Mouse (Mus musculus) heart, adult 8-10 months (tissue): Measurements from ENCODE around the gene Sdf4. TPM values are rescaled to one million over a fixed set of nuclear protein-coding genes. Genes with fewer than 3 reads are reported as not detected.

Experiments
- DNase-seq: peaks from one replicate; pipeline ENCODE4 v3.0.0; 2022; ENCODE audit warnings: low spot score
- total RNA-seq, 4 experiments: library from RNA; stranded (reverse); gene quantifications; 2 replicates each; pipeline ENCODE4 v1.2.4; 2022

The Sdf4 gene
- total RNA-seq, 4 experiments from 2014 or later: 72.8 to 103 (median 87.1) TPM

DNA sequence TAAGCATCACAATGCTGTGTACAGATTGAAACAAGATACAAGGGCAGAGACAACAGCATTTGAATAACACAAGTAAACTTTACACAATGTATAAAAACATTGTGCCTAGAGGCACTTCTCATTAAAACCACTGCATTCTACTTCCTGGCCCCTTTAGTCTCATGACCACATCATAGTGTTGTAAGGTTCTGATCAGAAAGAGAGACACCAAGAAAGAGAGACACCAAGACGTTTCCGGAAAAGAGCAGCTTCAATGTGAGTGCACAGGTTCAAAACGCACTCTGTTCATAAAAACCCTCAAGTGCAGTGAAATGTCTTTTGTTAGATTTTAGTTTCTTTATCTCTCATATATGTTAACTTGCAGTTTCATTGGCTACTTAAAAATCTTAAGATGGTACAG is 11.4 kb downstream of the Sdf4 start:
- no peak for DNase-seq

DNA sequence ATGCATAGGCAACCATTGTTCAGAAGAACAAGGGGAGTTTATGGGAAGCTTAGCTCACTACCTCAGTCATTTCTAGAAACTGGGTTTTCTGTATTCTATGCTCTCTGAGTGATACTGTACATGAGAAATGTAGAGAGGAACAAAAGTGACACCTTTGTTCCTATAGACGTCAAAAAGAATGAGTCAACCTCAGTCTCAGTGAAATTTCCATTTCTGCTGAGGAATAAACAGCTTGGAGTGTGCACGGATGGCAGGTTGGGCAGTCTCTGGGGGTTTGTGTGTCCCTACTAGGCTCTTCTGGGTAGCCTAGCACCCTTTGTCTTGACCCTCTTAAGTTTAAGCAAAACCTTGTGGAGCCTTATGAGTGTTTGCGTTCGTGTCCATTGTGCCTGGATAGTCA is 15.7 kb downstream of the Sdf4 start:
- DNase-seq: no peak

DNA sequence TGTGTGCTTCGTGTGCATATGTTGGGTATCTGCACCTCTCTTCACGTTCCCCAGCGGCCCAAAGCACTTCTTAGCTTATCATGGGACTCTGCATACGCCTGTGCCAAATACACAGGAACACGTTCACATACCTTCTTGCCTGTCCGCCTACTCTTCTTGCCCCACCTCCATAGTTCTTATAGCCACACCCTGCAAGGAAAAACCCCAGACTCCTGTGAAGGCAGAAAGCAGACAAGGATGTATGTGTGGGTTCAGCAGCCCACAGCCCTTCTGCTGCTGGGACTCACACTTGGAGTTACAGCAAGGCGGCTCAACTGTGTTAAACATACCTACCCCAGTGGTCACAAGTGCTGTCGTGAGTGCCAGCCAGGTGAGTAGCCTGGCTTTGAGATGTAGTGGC is 21.0 kb downstream of the Sdf4 start, which contains the start of gene Tnfrsf4:
Gene Tnfrsf4, plus strand, starts transcription at position 207 of the 400 bp plus-strand sequence.
- DNase-seq: no peak

GRCm38 (mm10) chr4:156014436-156014835 is 21.8 kb downstream of the Sdf4 start:
- no peak for DNase-seq

GRCm38 (mm10) chr4:156019771-156020170 is 27.1 kb downstream of the Sdf4 start:
- DNase-seq: no peak

DNA sequence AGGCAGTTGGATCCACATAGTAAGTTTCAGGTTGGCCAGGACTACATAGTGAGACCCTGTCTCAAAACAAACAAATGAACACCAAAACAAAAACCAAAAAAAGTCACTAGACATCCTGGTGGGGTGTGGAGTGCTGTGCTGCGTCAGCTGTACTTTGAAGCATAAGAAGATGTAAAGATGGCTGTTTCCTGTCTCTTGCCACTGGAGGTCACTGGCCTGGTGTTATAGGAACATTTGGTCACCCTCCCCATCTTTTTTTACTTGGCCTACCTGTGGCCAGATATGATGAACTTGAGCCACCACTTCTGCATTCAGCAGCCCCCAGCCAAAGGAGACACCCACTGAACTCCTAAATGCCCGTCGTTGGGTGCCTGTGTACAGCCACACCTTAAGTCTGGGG is 28.7 kb downstream of the Sdf4 start:
- DNase-seq: no peak

GRCm38 (mm10) chr4:156021942-156022419 is 29.3 kb downstream of the Sdf4 start:
- no peak for DNase-seq

- no peak for DNase-seq
Observed at GRCm38 (mm10) chr4:156023520-156023919, 30.8 kb downstream of the Sdf4 start.

DNA sequence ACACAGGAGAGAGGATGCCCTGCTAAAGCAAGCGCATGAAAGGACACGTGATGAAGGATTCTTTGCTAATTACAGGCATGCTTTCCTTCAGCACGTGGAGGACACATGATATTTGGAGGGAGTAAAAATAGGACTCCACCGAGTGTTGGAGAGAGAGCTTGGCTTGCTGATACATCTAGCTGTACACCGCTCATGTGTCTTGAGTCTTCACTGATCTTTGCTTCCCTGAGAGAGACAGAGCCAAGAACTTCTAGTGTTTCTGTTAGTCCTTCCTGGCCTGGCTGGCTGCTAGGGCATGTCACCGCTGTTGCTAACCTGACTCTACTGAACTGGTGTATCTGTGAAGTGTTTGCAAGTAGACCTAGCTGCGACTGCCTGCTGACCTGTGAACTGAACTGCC is 31.5 kb downstream of the Sdf4 start:
- DNase-seq: peak; percentile 51

DNA sequence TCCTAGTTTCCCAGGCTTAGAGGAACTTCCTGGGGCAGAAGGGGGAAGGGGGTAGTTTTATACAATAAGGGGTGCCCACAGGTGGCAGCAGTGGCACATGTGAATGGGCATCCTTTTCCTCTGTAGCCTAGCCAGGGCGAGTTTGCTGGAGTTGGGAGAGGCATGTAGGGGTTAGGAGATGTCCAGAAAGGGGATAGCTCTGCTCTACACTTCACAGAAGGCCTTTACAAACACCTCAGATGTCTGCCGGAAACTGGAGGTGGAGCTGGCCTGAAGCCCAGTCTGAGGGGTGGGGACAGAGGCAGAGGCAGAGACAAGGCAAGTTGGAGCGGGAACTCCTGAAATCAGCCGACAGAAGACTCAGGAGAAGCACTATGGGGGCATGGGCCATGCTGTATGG is 33.3 kb downstream of the Sdf4 start, which contains the start of gene Tnfrsf18:
Gene Tnfrsf18, plus strand, starts transcription at position 152 of the 400 bp plus-strand sequence.
- peak; percentile 17 for DNase-seq

GRCm38 (mm10) chr4:156028580-156028979 is 35.9 kb downstream of the Sdf4 start:
- DNase-seq: no peak

DNA sequence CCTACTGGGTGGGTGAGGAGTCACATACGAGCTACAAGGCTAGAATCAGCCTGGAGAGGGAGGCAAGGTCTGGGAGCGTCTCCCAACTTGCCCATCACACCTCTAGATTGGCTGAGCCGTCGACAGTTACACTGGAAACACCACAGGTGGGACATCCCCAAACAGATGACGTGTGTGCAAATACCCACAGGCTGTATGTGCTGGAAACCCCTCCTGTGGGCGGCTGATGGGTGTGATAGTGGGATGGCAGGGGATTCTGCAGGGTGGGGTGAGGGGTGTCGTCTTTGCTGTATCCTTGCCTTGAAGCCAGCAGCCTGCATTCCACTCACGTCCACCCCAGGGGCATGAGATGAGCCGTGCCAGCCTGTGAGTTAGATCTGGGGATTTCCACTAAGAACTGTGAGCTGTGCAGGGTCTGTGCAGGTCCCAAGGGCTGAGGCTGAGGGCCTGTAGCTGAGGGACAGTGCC is 38.0 kb downstream of the Sdf4 start:
- no peak for DNase-seq

- DNase-seq: no peak
Observed at GRCm38 (mm10) chr4:156031255-156031592, 38.6 kb downstream of the Sdf4 start.

DNA sequence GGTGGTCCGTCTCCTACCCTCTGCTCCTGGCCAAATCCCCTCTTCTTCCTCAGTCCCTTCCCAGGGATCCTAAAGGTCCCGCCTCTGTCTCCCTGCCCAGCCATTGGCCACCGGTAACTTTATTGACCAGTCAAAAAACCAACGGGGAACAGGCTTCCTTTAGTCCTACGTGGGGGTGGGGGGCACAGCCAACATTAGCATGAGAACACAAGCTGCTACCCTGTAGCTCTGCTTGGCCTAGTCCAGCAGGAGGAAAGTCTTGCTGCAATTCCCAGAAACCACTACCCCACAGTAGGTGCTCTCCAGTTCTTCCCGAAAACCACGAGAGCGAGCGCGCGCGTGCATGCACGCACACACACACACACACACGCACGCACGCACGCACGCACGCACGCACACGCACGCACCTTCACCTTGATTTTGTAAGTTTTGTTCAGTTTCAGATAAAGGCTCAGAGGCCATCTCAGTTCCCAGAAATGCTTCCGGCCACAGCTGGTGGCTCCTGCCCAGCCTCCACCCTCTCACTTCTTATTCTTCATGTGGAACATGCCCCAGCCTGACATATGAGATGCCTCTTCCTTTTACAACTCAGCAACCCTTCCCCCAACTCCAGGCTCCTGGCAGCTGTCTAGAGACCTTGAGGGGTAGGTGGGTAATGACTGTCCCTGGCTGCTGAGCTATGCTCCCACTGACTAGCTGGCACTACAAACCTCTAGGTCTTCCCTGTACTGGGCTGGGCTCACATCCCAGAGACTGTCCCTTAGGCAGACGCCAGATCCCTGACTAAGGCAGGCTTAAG is 39.1 kb downstream of the Sdf4 start:
- peak; percentile 89 for DNase-seq

GRCm38 (mm10) chr4:156032856-156033255 is 40.2 kb downstream of the Sdf4 start:
- no peak for DNase-seq

GRCm38 (mm10) chr4:156033476-156034119 is 40.9 kb downstream of the Sdf4 start:
- peak; percentile 49 for DNase-seq

GRCm38 (mm10) chr4:156034301-156034700 is 41.6 kb downstream of the Sdf4 start:
- no peak for DNase-seq

DNA sequence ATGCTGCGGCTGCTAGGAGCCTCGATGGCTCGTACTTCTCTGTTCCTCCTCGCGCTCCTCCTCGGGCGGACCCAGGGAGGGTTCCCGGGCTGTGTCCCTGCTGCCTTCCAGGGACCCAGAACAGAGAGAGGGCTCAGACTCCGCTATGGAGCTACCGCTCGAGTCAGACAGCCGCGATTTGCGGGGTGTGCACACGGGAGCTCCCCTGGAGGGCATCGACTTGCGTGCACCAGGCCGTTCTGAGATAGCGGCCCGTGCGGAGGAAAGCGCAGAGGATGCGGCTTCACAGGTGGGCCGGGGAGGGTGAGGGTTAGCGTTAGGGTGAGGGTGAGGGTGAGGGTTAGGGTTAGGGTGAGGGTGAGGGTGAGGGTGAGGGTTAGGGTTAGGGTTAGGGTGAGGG is 42.2 kb downstream of the Sdf4 start:
- DNase-seq: no peak

DNA sequence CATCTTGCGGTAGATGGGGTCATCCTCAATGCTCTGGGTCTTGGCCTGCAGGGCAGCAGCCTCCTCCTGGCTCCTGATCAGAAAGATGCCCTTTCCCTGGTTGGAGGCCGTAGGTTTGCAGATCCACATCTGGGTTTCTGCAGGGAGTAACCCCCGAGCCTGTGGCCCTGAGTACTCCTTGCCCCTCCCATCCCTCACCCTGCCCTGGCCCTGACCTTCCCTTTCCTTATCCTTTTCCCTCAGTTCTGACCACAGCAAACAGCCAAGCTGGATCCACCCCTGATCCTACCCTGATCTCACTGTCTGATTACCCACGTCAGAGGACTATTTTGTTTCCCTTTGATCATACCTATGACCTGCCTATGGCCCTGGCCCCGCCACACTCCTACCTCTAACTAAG is 52.1 kb downstream of the Sdf4 start:
- DNase-seq: no peak

DNA sequence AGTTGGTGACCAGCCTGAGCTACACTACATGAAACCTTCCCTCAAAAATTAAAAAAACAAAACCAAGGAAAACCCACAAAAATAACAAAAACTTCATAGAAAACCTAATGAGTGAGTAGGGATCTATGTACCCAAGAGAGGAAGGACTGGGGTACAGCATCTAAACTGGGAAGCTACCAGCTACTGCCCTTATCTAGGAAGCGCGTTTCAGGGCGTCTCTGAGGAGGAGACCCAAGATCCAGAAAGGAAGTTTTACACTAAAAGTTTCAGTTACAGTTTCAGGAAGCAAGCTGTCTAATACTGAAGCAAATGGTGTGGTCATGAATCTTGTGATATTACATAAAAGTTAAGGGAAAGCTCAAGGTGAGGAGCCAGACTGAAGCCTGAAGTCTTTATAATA is 57.1 kb downstream of the Sdf4 start:
- no peak for DNase-seq

- no peak for DNase-seq
Observed at GRCm38 (mm10) chr4:156050391-156050980, 57.8 kb downstream of the Sdf4 start.

GRCm38 (mm10) chr4:156053113-156053512 is 60.4 kb downstream of the Sdf4 start:
- no peak for DNase-seq

GRCm38 (mm10) chr4:156054130-156054529 is 61.5 kb downstream of the Sdf4 start:
- no peak for DNase-seq
